Mouse (Mus musculus) erythroblast, embryonic 14.5 days (primary cell): ENCODE results near the gene Hspa12a. TPM values are rescaled to one million over a fixed set of nuclear protein-coding genes. Genes with fewer than 3 reads are reported as not detected.

Source experiments
- H3K27me3 ChIP-seq: 2 replicates; pipeline ENCODE4 v1.6.1; 2012; ENCODE audit warnings: inconsistent platforms; ENCODE audit not compliant: control insufficient read depth
- H3K36me3 ChIP-seq: 2 replicates; pipeline ENCODE4 v1.6.1; 2012; ENCODE audit warnings: mild to moderate bottlenecking, inconsistent platforms; ENCODE audit not compliant: control insufficient read depth
- H3K4me1 ChIP-seq: 2 replicates; pipeline ENCODE4 v1.6.1; 2012; ENCODE audit warnings: inconsistent platforms; ENCODE audit not compliant: control insufficient read depth
- H3K4me3 ChIP-seq: replicated peaks from 2 replicates; pipeline ENCODE3; 2012; ENCODE audit warnings: moderate library complexity, mild to moderate bottlenecking, inconsistent platforms
- H3K9me3 ChIP-seq: 2 replicates; pipeline ENCODE4 v1.6.1; 2012; ENCODE audit warnings: low read length, inconsistent platforms, mixed read lengths; ENCODE audit not compliant: control insufficient read depth
- GATA1 ChIP-seq: IDR thresholded peaks from 2 replicates; pipeline ENCODE4 v1.6.1; 2012; ENCODE audit warnings: low read length, inconsistent platforms, mixed read lengths
- TAL1 ChIP-seq: IDR thresholded peaks from 3 replicates; pipeline ENCODE4 v1.6.1; 2012; ENCODE audit warnings: low read length, inconsistent platforms, mixed read lengths
- polyA plus RNA-seq: library from polyadenylated mRNA; stranded (reverse); fragments of >175 nt; gene quantifications from 2 replicates; pipeline ENCODE4 v1.2.3, GENCODE M21; 2012

Gene Hspa12a
- polyA plus RNA-seq = 0.01 TPM in 1 of 2 replicates, not detected in the other

- Histone ChIP-seq H3K9me3 (no peaks in the 10 kb centered on the region), H3K4me1 (peaks cover 20% of the 10 kb centered on the region), H3K4me3 (peak within 1 kb of the TSS; percentile 71), H3K36me3 (no peaks in the 10 kb centered on the region), H3K27me3 (peaks cover 2% of the 10 kb centered on the region; the same call in 1 of the 2 replicates)
- TF ChIP-seq TAL1 = no peak
- no peak for TF ChIP-seq GATA1
Measured at GRCm38 (mm10) chr19:58942841-58943828, at the start of gene Hspa12a, which contains the start of gene Eno4. Gene Hspa12a, minus strand, starts transcription at chr19:58943654. Gene Eno4, plus strand, starts transcription at chr19:58943425.

DNA sequence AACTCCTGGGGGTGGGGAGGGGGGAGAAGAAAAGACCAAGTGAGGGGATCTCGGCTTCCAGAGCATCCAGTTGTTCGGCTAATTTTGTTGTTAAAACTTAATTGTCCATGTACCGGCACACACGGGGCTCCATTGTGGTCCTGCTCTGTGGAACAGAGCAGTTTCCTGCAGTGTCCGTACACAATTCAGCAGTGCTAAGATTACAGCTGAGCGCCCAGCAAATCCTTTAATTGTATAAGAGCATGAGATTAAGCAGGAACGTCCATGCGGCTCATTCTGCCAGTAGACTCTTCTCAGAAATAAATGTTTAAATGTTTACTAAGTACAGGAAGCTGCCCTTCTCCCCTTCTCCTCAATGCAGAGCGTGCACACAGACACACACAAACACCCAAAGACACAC lies 38.1 kb upstream of the Hspa12a start:
- Histone ChIP-seq H3K9me3 (no peaks in the 10 kb centered on the region), H3K27me3 (peaks cover 6% of the 10 kb centered on the region), H3K4me1 (peaks cover 28% of the 10 kb centered on the region), H3K36me3 (no peaks in the 10 kb centered on the region), H3K4me3 (no peak overlapping the region)
- TF ChIP-seq GATA1 (no peak), TAL1 (no peak)

DNA sequence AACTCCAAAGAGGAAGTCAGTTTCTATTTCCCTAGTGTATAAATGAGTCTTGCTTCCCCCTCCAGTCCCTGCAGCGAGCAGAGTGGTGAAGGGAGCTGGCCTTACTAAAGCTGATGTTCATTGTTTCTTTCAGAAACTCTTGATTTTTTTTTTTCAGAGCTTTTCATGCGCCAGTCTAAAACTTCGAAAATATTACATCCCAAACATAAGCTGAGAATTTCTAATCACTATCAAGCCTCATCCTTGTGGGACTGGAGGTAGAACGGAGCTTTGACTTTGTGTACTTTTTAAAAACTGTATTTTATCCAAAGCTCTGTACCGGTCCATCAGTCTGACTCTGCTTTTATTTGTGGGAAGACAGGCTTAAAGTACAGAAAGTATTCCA lies 36.6 kb upstream of the Hspa12a start:
- peaks cover 28% of the 10 kb centered on the region for H3K4me1 ChIP-seq
- peaks cover 8% of the 10 kb centered on the region for H3K27me3 ChIP-seq
- TF ChIP-seq GATA1 = no peak
- TF ChIP-seq TAL1 = no peak
- H3K9me3 ChIP-seq = no peaks in the 10 kb centered on the region
- H3K36me3 ChIP-seq = no peaks in the 10 kb centered on the region
- no peak overlapping the region for H3K4me3 ChIP-seq

DNA sequence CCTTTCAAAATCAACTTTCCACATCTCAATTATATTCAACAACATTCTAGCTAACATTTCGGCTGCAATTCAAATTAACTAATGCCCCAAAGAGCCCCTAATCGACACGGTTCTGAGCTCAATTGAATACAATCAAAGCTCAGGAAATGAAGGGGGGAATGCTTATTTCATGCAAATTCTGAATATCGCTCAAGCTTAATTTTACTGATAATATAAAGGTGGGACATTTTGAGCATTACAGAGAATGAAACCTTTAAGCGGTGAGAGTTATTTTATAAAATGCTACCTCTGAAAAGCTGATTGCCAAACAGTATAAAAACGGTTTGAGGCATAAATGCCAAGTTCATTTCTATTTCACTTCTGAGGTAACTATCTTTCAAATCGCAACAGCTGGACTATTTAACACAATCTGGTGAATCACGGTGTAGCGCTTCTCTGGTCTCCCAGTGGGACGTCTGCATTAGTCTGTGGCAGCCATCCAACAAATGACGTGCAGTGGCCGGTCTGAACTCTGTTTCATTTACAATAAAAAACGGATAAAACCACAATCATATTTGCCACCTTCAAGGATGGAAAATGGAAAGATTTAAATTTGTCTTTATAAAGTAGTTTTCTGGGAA lies 36.1 kb upstream of the Hspa12a start:
- Histone ChIP-seq H3K27me3 (peaks cover 8% of the 10 kb centered on the region), H3K4me3 (no peak overlapping the region), H3K36me3 (no peaks in the 10 kb centered on the region), H3K9me3 (no peaks in the 10 kb centered on the region), H3K4me1 (peaks cover 28% of the 10 kb centered on the region)
- TF ChIP-seq GATA1 (no peak), TAL1 (no peak)

GRCm38 (mm10) chr19:58978401-58979171 lies 35.1 kb upstream of the Hspa12a start:
- peak overlapping the region; percentile 49 for H3K4me3 ChIP-seq
- TF ChIP-seq GATA1 = no peak
- TF ChIP-seq TAL1 = no peak
- peaks cover 28% of the 10 kb centered on the region for H3K4me1 ChIP-seq

GRCm38 (mm10) chr19:58975216-58975863 lies 31.9 kb upstream of the Hspa12a start:
- H3K4me1 ChIP-seq = peaks cover 28% of the 10 kb centered on the region
- H3K27me3 ChIP-seq = 0 out of 2 replicates have a peak, but pooled peaks cover 2% of the 10 kb centered on the region
- no peak overlapping the region for H3K4me3 ChIP-seq
- H3K36me3 ChIP-seq = no peaks in the 10 kb centered on the region
- TF ChIP-seq GATA1 = no peak
- TF ChIP-seq TAL1 = no peak
- H3K9me3 ChIP-seq = no peaks in the 10 kb centered on the region

More at GRCm38 (mm10) chr19:58978401-58979171, 35.1 kb upstream of the Hspa12a start:
- Histone ChIP-seq H3K27me3 (peaks cover 8% of the 10 kb centered on the region), H3K9me3 (no peaks in the 10 kb centered on the region), H3K36me3 (no peaks in the 10 kb centered on the region)

DNA sequence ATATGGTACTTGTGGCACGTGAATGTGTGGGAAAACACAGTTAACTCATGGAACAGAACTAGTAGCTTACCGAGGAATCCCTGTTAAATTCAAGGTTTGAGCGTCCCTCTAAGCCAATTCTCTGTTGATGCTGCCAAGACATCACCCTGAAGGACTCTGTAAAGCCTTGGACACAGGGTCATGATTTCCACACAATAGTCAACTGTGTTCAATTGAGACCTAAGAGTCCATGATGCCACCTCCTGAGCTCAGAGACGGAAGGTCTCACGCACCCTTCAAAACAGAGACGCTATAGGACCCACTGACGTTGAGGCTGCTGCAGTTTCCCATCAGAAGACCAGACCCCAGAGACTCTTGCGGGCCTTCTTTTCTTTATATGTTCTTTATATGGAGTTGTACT lies 30.7 kb upstream of the Hspa12a start:
- Histone ChIP-seq H3K4me1 (peaks cover 21% of the 10 kb centered on the region), H3K4me3 (no peak overlapping the region), H3K27me3 (0 out of 2 replicates have a peak, but pooled peaks cover 2% of the 10 kb centered on the region), H3K9me3 (no peaks in the 10 kb centered on the region), H3K36me3 (no peaks in the 10 kb centered on the region)
- no peak for TF ChIP-seq TAL1
- TF ChIP-seq GATA1 = no peak

DNA sequence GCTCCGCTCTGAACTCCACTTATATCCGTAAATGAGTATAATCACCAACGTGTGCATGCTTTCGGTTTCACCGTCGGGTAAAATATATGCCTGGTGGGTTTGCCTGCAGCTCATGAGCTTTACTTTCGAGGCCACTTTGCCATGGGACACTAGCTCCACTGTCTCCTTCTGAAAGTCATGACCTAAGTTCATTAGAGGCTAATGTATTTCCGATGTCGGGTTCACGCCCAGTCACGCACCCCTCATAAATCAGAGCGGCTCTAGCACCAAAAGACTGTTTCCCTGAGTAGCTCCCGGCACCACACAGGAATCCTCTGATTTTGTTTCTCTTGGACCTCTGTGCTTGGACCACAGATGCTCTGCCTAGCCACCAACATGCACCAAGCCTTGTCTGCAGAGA lies 27.4 kb upstream of the Hspa12a start:
- H3K4me1 ChIP-seq = no peaks in the 10 kb centered on the region
- peaks cover 2% of the 10 kb centered on the region; the same call in 1 of the 2 replicates for H3K27me3 ChIP-seq
- H3K4me3 ChIP-seq = no peak overlapping the region
- H3K36me3 ChIP-seq = no peaks in the 10 kb centered on the region
- no peaks in the 10 kb centered on the region; the same call in 1 of the 2 replicates for H3K9me3 ChIP-seq
- no peak for TF ChIP-seq GATA1
- TF ChIP-seq TAL1 = no peak
